Mouse (Mus musculus) lung, postnatal 25 days (tissue): ENCODE measurements around the gene Rph3al.
A peak's percentile ranks its signal among the peaks of the same experiment; 100 is the strongest.

ENCODE experiments used
- DNase-seq: peaks from one replicate; pipeline ENCODE4 v3.0.0; 2022; ENCODE audit warnings: low spot score

Rph3al gene

GRCm38 (mm10) chr11:75938379-75938906 is at the start of gene Rph3al:
TSS of gene Rph3al (minus strand) at chr11:75938429.
- peak; percentile 31 for DNase-seq

- DNase-seq, result no peak
Measured at GRCm38 (mm10) chr11:75985948-75986347, 47.7 kb upstream of the Rph3al start.

GRCm38 (mm10) chr11:75984581-75984980 is 46.4 kb upstream of the Rph3al start:
- no peak for DNase-seq

GRCm38 (mm10) chr11:75983194-75983593 is 45.0 kb upstream of the Rph3al start:
- DNase-seq, result no peak

- DNase-seq, result no peak
Measured at GRCm38 (mm10) chr11:75980413-75980812, 42.2 kb upstream of the Rph3al start.

- no peak for DNase-seq
Measured at GRCm38 (mm10) chr11:75978051-75978450, 39.8 kb upstream of the Rph3al start.

GRCm38 (mm10) chr11:75976748-75977147 is 38.5 kb upstream of the Rph3al start:
- peak; percentile 79 for DNase-seq

- no peak for DNase-seq
Measured at GRCm38 (mm10) chr11:75973988-75974387, 35.8 kb upstream of the Rph3al start.

GRCm38 (mm10) chr11:75972916-75973567 is 34.8 kb upstream of the Rph3al start:
- no peak for DNase-seq

- DNase-seq, result no peak
Measured at GRCm38 (mm10) chr11:75972188-75972587, 34.0 kb upstream of the Rph3al start.

- no peak for DNase-seq
Measured at GRCm38 (mm10) chr11:75970629-75971028, 32.4 kb upstream of the Rph3al start.

- no peak for DNase-seq
Measured at GRCm38 (mm10) chr11:75968761-75969160, 30.5 kb upstream of the Rph3al start.

- peak; percentile 85 for DNase-seq
Measured at GRCm38 (mm10) chr11:75966401-75967372, 28.5 kb upstream of the Rph3al start.

- DNase-seq, result no peak
Measured at GRCm38 (mm10) chr11:75965674-75966400, 27.6 kb upstream of the Rph3al start.

- no peak for DNase-seq
Measured at GRCm38 (mm10) chr11:75964476-75964730, 26.2 kb upstream of the Rph3al start.

- DNase-seq, result no peak
Measured at GRCm38 (mm10) chr11:75963730-75964475, 25.7 kb upstream of the Rph3al start.

GRCm38 (mm10) chr11:75961782-75962181 is 23.6 kb upstream of the Rph3al start:
- peak; percentile 23 for DNase-seq

- no peak for DNase-seq
Measured at GRCm38 (mm10) chr11:75957124-75957832, 19.0 kb upstream of the Rph3al start.

GRCm38 (mm10) chr11:75956651-75957050 is 18.4 kb upstream of the Rph3al start:
- no peak for DNase-seq

GRCm38 (mm10) chr11:75954896-75955295 is 16.7 kb upstream of the Rph3al start:
- DNase-seq, result no peak

- DNase-seq, result no peak
Measured at GRCm38 (mm10) chr11:75951895-75952294, 13.7 kb upstream of the Rph3al start.
